Mouse (Mus musculus) neural tube, embryonic 14.5 days (tissue): Measurements from ENCODE around the gene Otogl. TPM values are rescaled to one million over a fixed set of nuclear protein-coding genes. Genes with fewer than 3 reads are reported as not detected.

Experiments used
- ATAC-seq: fragments of 200-750 bp; cut with Nextera tagmentation; 2 replicates; pipeline ENCODE4 v1.8.0; 2017; ENCODE audit warnings: low read depth, mild to moderate bottlenecking, moderate TSS enrichment, moderate library complexity
- H3K27ac ChIP-seq: fragments of 300-500 bp; sonication (generic); 2 replicates; pipeline ENCODE4 v1.5.1; 2014; ENCODE audit warnings: low read depth, mild to moderate bottlenecking, control low read depth, low read length, moderate library complexity, mixed read lengths
- H3K27me3 ChIP-seq: fragments of 300-500 bp; sonication (generic); 2 replicates; pipeline ENCODE4 v1.6.1; 2014; ENCODE audit warnings: low read length; ENCODE audit not compliant: control insufficient read depth, insufficient read depth
- H3K36me3 ChIP-seq: fragments of 300-500 bp; sonication (generic); 2 replicates; pipeline ENCODE4 v1.6.1; 2014; ENCODE audit warnings: low read length, mixed read lengths; ENCODE audit not compliant: control insufficient read depth, insufficient read depth
- H3K4me1 ChIP-seq: fragments of 300-500 bp; sonication (generic); 2 replicates; pipeline ENCODE4 v1.6.1; 2014; ENCODE audit warnings: low read length; ENCODE audit not compliant: control insufficient read depth, insufficient read depth
- H3K4me2 ChIP-seq: fragments of 300-500 bp; sonication (generic); 2 replicates; pipeline ENCODE4 v1.6.1; 2014; ENCODE audit warnings: mild to moderate bottlenecking, low read depth, low read length, control low read depth
- H3K4me3 ChIP-seq: fragments of 300-500 bp; sonication (generic); 2 replicates; pipeline ENCODE4 v1.5.1; 2014; ENCODE audit warnings: low read depth, low read length, control low read depth, mixed read lengths
- H3K9ac ChIP-seq: fragments of 300-500 bp; sonication (generic); replicated peaks from 2 replicates; pipeline ENCODE4 v1.6.1; 2014; ENCODE audit warnings: low read depth, mild to moderate bottlenecking, control low read depth, low read length, mixed read lengths
- H3K9me3 ChIP-seq: fragments of 300-500 bp; sonication (generic); 2 replicates; pipeline ENCODE4 v1.6.1; 2016; ENCODE audit warnings: low read length; ENCODE audit not compliant: control insufficient read depth
- WGBS: fragments of 180-500 bp; shearing (Covaris S2); extraction: QIAGEN DNeasy Blood & Tissue Kit; methylation state at CpG from one replicate; pipeline ENCODE4 v1.1.7; 2014; 5-methylcytosine and 5-hydroxymethylcytosine counted together
- polyA plus RNA-seq: library from polyadenylated mRNA; unstranded; fragments of >200 nt; fragmentation: Nextera tagmentation; extraction: Ambion mirVana; gene quantifications from 2 replicates; pipeline ENCODE4 v1.2.1, GENCODE M21; 2014

The Otogl gene
- polyA plus RNA-seq, 1 experiment from 2014 or later: 0.05 TPM

DNA sequence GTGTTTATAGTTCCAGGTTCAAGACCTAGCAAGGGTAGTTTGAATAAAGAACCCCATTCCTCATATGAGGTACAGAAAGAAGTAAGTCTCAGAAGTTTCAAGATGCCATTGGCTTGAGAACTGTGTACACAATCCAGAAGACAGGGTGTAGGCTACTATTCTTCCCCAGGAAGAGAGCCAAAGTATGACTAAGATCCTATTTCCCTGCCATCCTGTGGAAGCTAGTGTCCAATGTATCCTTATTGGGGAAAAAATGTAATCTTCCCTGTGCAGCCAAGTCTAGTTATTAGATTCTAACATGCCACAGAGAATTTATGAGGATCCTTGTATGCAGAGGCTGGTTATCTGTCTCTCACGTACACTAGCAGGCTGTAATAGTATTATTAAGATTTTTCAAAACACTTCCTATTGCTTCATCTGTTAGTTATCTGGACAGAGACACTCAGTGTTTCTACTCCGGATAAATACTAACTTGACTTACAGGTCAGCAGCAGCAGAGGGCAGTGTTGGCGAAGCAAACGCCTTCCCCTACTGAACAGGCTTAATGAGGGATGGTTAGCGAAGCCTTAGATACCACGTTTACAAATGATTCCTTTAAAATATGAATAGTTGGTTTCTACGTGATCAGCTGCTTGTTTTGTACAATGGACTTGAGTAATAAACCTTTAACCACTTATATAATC is 112.1 kb downstream of the Otogl start:
- Histone ChIP-seq H3K27ac (no peak overlapping the region), H3K9me3 (no peaks in the 10 kb centered on the region), H3K4me1 (no peaks in the 10 kb centered on the region), H3K27me3 (no peaks in the 10 kb centered on the region), H3K9ac (no peak overlapping the region), H3K4me2 (no peak overlapping the region), H3K4me3 (no peak overlapping the region), H3K36me3 (no peaks in the 10 kb centered on the region)
- WGBS: 15% methylated on average over 7 of the region's 7 CpGs
- peak; percentile 87 for ATAC-seq

DNA sequence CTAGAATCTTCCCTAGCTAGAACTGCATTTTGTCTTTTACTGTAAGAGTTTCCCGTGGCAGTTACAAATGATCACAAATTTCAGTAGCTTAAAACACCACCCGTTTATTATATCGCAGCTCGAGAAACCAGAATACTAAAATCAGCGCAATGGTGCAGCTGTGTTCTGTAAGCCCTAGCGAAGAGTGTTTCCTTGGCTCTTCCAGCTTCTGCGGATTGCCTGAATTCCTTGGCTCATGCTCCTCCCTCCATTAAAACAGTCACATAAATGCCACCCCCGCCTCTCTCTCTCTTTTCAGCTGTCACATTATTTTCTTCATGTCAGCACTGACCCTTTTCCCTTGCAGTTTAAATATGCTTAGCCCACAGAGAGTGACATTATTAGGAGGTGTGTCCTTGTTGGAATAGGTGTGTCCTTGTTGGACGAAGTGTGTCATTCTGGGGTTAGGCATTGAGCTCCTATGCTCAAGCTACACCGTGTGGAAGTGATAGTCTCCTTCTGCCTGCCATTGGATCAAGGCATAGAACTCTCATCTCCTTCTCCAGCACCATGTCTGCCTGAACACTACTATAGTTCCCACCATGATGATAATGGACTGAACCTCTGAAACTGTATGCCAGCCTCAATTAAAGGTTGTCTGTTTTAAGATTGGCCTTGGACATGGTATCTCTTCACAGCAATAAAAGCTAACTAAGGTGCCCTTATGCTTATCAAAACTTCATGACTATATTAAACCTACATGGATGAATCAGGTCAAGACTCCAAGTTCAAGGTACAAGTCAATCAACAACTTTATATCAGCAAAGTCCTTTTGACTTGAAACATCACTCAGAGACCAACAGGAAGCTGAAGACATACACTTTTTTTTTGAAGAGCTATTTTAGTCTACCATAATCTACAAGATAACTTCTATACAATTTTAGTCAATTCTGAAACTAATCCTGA is 116.8 kb downstream of the Otogl start:
- no peak for ATAC-seq
- Histone ChIP-seq H3K4me2 (no peak overlapping the region), H3K4me1 (no peaks in the 10 kb centered on the region), H3K27ac (no peak overlapping the region), H3K9ac (no peak overlapping the region), H3K27me3 (no peaks in the 10 kb centered on the region), H3K9me3 (no peaks in the 10 kb centered on the region), H3K4me3 (no peak overlapping the region), H3K36me3 (no peaks in the 10 kb centered on the region)
- 89% methylated on average over 10 of the region's 10 CpGs for WGBS

DNA sequence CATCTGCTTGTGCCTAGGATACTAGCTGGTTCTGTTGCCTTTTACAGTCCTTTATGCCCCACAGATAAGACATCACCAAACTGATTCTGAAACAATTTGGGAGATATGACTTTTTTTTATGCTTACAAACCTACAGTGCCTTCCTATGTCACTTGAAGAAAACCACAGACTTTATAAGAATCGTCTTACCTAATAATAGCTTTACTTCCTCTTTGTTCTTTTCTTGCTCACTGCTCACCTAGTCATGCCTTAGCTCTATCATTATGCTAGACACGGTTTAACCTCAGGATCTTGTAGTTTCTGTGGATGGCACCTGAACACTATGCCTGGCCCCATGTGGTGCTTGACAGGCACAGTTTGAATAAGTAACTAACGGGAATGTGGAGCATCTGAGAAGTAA is 119.4 kb downstream of the Otogl start:
- Histone ChIP-seq H3K4me3 (no peak overlapping the region), H3K4me2 (no peak overlapping the region), H3K9me3 (no peaks in the 10 kb centered on the region), H3K27me3 (no peaks in the 10 kb centered on the region), H3K27ac (no peak overlapping the region), H3K4me1 (no peaks in the 10 kb centered on the region), H3K9ac (no peak overlapping the region), H3K36me3 (no peaks in the 10 kb centered on the region)
- WGBS: 88% methylated on average over 3 of the region's 3 CpGs
- no peak for ATAC-seq

DNA sequence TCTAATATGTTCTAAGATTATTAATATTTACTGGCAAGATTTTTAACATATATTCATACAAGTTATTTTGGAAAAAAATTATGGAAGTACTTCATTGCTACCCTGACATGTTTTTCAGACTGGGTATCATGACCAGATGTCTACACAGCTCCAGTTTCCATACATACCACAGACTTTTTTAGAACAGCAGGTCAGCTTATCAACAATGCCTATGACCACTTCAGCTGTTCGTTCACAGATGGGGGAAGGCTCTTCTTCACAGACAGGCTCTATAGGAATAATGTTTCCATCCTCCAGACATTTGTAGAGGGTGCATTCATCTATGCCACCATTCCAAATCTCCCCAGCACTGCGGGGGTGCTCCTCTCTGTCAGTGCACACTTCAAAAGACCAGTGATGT is 132.4 kb downstream of the Otogl start:
- Histone ChIP-seq H3K9ac (no peak overlapping the region), H3K4me3 (no peak overlapping the region), H3K27ac (no peak overlapping the region), H3K9me3 (no peaks in the 10 kb centered on the region), H3K27me3 (no peaks in the 10 kb centered on the region), H3K4me1 (no peaks in the 10 kb centered on the region), H3K36me3 (no peaks in the 10 kb centered on the region), H3K4me2 (no peak overlapping the region)
- 77% methylated on average over 2 of the region's 2 CpGs for WGBS
- no peak for ATAC-seq

DNA sequence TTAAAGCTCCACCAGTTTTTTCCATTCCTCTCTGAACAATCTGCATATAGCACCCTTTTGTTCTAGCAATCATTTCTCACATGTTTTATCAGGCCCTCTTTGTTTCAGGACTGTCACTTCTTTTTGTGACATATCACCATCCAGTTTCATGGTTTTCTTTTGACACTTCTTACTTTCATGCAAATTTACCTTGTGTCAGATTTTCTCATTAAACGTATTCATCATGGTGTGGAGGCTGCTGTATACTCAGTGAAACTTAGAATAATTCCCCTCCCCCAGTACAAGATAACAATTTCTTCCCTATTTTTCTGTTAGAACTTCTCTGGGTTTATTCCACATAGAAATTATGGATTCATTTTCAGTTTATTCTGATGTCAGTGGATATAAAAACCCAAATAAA is 152.3 kb downstream of the Otogl start:
- Histone ChIP-seq H3K9ac (no peak overlapping the region), H3K4me3 (no peak overlapping the region), H3K9me3 (no peaks in the 10 kb centered on the region), H3K27me3 (no peaks in the 10 kb centered on the region), H3K27ac (no peak overlapping the region), H3K4me1 (no peaks in the 10 kb centered on the region), H3K4me2 (no peak overlapping the region), H3K36me3 (no peaks in the 10 kb centered on the region)
- WGBS: 74% methylated on average over 1 of the region's 1 CpGs
- ATAC-seq: no peak

DNA sequence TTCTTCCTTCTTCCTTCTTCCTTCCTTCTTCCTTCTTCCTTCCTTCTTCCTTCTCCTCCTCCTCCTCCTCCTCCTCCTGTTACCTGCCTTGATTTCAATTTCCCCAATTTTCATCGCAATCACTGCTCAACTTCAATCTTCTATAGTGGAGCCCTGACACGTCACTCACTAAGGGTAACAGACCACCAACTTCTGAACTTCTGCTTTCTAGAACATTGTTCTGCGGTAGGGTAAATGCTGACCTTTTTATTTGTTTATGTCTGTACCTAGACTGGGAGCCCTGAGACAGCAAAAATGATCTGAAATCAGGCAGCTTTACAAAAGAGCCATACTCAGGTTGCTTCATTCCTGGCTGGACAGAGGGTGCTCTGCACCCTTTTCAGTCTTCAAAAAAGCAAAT is 158.5 kb downstream of the Otogl start:
- Histone ChIP-seq H3K9ac (no peak overlapping the region), H3K4me1 (no peaks in the 10 kb centered on the region), H3K4me2 (no peak overlapping the region), H3K27me3 (no peaks in the 10 kb centered on the region), H3K36me3 (no peaks in the 10 kb centered on the region), H3K9me3 (no peaks in the 10 kb centered on the region), H3K27ac (no peak overlapping the region), H3K4me3 (no peak overlapping the region)
- 90% methylated on average over 3 of the region's 3 CpGs for WGBS
- ATAC-seq: no peak

DNA sequence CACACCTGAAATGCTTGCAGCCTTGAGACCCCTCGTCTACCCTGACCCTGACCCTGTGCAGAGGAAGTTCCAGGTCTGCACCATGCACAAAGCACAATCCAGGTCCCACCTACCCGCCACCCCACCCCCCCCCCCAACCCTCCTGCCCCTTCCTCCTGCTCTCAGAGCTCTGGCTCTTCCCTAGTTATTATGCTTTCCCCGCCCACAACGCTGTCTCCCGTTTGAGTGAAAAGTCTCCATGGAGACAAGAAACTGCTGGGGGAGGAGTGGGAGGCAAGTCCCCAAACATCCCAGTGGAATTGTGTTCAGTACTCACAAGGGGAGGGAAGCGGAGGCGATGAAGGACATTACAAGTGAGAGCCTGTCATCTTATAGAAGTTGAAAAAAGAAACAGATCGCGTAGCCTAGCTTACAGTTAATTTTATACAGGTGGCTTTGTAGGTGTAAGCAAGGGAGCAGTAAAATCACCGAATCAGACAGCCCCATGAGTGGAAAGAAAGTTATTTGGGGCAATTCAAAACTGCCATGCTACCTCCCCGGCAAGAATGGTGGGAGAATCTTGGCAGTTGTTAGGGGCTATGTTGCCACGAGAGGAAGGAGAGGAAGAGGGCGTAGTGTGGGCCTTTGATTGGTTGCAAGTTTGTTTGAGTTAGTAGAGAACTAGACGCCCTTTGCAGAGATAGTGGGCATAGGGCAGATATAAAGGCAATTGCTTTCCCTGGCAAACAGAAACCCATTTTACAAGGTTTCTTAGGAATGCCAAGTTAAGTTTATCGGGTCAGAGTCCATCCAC is 159.4 kb downstream of the Otogl start:
- 18% methylated on average over 15 of the region's 15 CpGs for WGBS
- Histone ChIP-seq H3K4me1 (no peaks in the 10 kb centered on the region), H3K4me2 (peak overlapping the region; percentile 14; the same call in 1 of the 2 replicates), H3K9ac (no peak overlapping the region), H3K4me3 (no peak overlapping the region), H3K36me3 (no peaks in the 10 kb centered on the region), H3K27ac (no peak overlapping the region), H3K9me3 (no peaks in the 10 kb centered on the region), H3K27me3 (no peaks in the 10 kb centered on the region)
- ATAC-seq: peak; percentile 80

DNA sequence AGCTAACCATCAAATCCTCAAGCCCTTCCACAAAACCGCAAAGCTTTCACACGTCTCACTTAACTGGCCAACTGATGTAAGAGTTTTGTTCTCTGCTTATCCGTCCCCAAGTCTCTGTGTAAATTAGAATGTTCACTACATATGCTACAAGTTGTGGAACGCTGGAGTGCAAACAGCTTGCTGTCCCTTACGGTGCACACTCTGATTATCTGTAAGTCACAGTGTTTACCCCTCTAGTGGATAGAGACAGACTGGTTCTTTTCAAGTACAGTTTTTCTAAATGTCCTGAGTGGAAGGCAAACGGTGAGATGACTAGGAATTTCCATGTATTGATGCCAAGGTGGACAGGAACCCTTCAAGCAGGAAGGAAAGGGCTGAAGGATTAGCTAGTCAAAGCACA is 160.0 kb downstream of the Otogl start:
- ATAC-seq: no peak
- H3K4me3 ChIP-seq: no peak overlapping the region
- H3K27ac ChIP-seq: no peak overlapping the region
- H3K9ac ChIP-seq: no peak overlapping the region
- H3K27me3 ChIP-seq: no peaks in the 10 kb centered on the region
- H3K4me1 ChIP-seq: no peaks in the 10 kb centered on the region
- no peak overlapping the region for H3K4me2 ChIP-seq
- WGBS: 38% methylated on average over 6 of the region's 6 CpGs
- no peaks in the 10 kb centered on the region for H3K9me3 ChIP-seq
- H3K36me3 ChIP-seq: no peaks in the 10 kb centered on the region
